Mouse (Mus musculus) fat pad, adult 2 months (tissue): ENCODE data around the gene Kmt5a.

Source experiments
- DNase-seq: peaks from one replicate; pipeline ENCODE4 v3.0.0-alpha.2; 2011; ENCODE audit warnings: low read depth, low spot score; ENCODE audit errors: extremely low read depth

The Kmt5a gene

GRCm38 (mm10) chr5:124510536-124511050 is 70.9 kb downstream of the Kmt5a start:
- DNase-seq: no peak
